Mouse (Mus musculus): ENCODE measurements around the gene Kmt2e.
"Not testable (repeated sequence)": the region's sequence is repeated elsewhere in the genome, so short reads cannot be mapped to it uniquely, and the experiment has no call there.

Kmt2e gene

GRCm38 (mm10) chr5:23502317-23502937, 68.2 kb downstream of the Kmt2e start:
- no peak for DNase-seq

- no peak for DNase-seq
These were observed 71.3 kb downstream of the Kmt2e start for GRCm38 (mm10) chr5:23505578-23505977.

GRCm38 (mm10) chr5:23507210-23507609, 73.0 kb downstream of the Kmt2e start:
- no peak for DNase-seq

- no peak for DNase-seq
These were observed 74.4 kb downstream of the Kmt2e start for GRCm38 (mm10) chr5:23508630-23509029.

GRCm38 (mm10) chr5:23511456-23511855, 77.2 kb downstream of the Kmt2e start:
- DNase-seq = no peak

GRCm38 (mm10) chr5:23512556-23512955, 78.3 kb downstream of the Kmt2e start:
- DNase-seq = no peak

- DNase-seq = peak; percentile 34 to 43
These were observed 79.2 kb downstream of the Kmt2e start for GRCm38 (mm10) chr5:23513468-23513867.

GRCm38 (mm10) chr5:23515038-23515437, 80.8 kb downstream of the Kmt2e start:
- no peak for DNase-seq

GRCm38 (mm10) chr5:23516962-23517361, 82.7 kb downstream of the Kmt2e start:
- DNase-seq = no peak

GRCm38 (mm10) chr5:23517839-23518238, 83.6 kb downstream of the Kmt2e start:
- no peak for DNase-seq

- peak in 1 of 2 experiments; percentile 10 for DNase-seq
These were observed 84.4 kb downstream of the Kmt2e start for GRCm38 (mm10) chr5:23518673-23519072.

- DNase-seq = no peak
These were observed 85.4 kb downstream of the Kmt2e start for GRCm38 (mm10) chr5:23519679-23520078.

GRCm38 (mm10) chr5:23521645-23522044, 87.4 kb downstream of the Kmt2e start:
- no peak for DNase-seq

- no peak for DNase-seq
These were observed 89.7 kb downstream of the Kmt2e start for GRCm38 (mm10) chr5:23523936-23524335.

- no peak for DNase-seq
These were observed 90.4 kb downstream of the Kmt2e start for GRCm38 (mm10) chr5:23524621-23525020.

GRCm38 (mm10) chr5:23531100-23531499, 96.9 kb downstream of the Kmt2e start:
- DNase-seq = no peak

GRCm38 (mm10) chr5:23531541-23532096, 97.4 kb downstream of the Kmt2e start:
- no peak for DNase-seq

GRCm38 (mm10) chr5:23535692-23536091, 101.5 kb downstream of the Kmt2e start:
- DNase-seq = no peak

GRCm38 (mm10) chr5:23551687-23552086, 117.4 kb downstream of the Kmt2e start:
- DNase-seq = no peak

- not testable (repeated sequence) for DNase-seq
These were observed 119.1 kb downstream of the Kmt2e start for GRCm38 (mm10) chr5:23553338-23553737.

Measured in kidney, adult 8-10 months (tissue).